Mouse (Mus musculus): Measurements from ENCODE around the gene Elmo2.

DNA sequence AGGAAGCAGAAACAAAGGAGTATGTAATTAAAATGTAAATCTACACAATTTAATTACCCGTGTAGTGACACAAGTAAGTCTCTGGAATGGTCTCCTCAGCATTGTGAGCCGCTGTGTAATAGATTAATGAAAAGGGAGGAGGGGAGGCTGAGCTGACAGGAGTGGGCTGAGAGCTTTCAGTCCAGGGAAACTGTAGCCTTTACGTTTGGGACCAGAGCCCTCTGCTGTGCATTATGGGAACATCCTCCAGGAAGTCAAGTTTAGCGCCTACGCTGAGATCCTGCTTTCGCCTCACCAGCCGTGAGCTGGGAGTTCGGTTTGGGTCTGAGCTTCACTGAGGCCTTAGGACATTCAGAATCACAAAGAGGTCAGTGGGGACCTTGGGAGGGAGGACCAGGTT is 23.2 kb upstream of the Elmo2 start:
- no peak for TF ChIP-seq MAX (IDR thresholded peaks at IDR 0.05; ENCODE audit: low read length)
- no peak for TF ChIP-seq UBTF (IDR thresholded peaks at IDR 0.05; ENCODE audit: low read depth, low read length)
- TF ChIP-seq GABPA (IDR thresholded peaks at IDR 0.05; ENCODE audit: insufficient replicate concordance, low read depth, low read length): no peak
- TF ChIP-seq USF2 (conservative IDR thresholded peaks at IDR 0.05; ENCODE audit: low read depth, low read length): no peak
- no peak for TF ChIP-seq ELF1 (IDR thresholded peaks at IDR 0.05; ENCODE audit: low read depth, low read length)
- no peak for TF ChIP-seq EP300 (IDR thresholded peaks at IDR 0.05; ENCODE audit: low read length)
- TF ChIP-seq POLR2AphosphoS2 (IDR thresholded peaks at IDR 0.05; ENCODE audit: low read depth, low read length): no peak
- peak in 1 of 2 experiments; percentile 13; a peak in 1 of 4 replicates for TF ChIP-seq CTCF (conservative IDR thresholded peaks at IDR 0.05 in 1 of 2, IDR thresholded peaks at IDR 0.05 in 1 of 2; ENCODE audit: low read depth in 2 of 2, low read length in 2 of 2)
- TF ChIP-seq ZMIZ1 (IDR thresholded peaks at IDR 0.05; ENCODE audit: low read depth, low read length): no peak
- TF ChIP-seq RCOR1 (conservative IDR thresholded peaks at IDR 0.05; ENCODE audit: low read depth, low read length): no peak
